Mouse (Mus musculus) forebrain, embryonic 10.5 days (tissue): ENCODE data around the gene Kcnb1. TPM values are rescaled to one million over a fixed set of nuclear protein-coding genes. Genes with fewer than 3 reads are reported as not detected.

ENCODE experiments used
- DNase-seq: peaks from one replicate; pipeline ENCODE4 v3.0.0-alpha.2; 2017; ENCODE audit warnings: low spot score; ENCODE audit errors: extremely low spot score
- H3K27ac ChIP-seq: fragments of 300-500 bp; sonication (generic); 2 replicates; pipeline ENCODE4 v1.5.1; 2016; ENCODE audit warnings: mild to moderate bottlenecking
- H3K27me3 ChIP-seq: fragments of 300-500 bp; sonication (generic); 2 replicates; pipeline ENCODE4 v1.6.1; 2016; ENCODE audit warnings: mild to moderate bottlenecking; ENCODE audit not compliant: poor library complexity, severe bottlenecking
- H3K36me3 ChIP-seq: fragments of 300-500 bp; sonication (generic); replicated peaks from 2 replicates; pipeline ENCODE4 v1.6.1; 2016; ENCODE audit warnings: mild to moderate bottlenecking, moderate library complexity
- H3K4me1 ChIP-seq: fragments of 300-500 bp; sonication (generic); 2 replicates; pipeline ENCODE4 v1.6.1; 2016
- H3K4me3 ChIP-seq: fragments of 300-500 bp; sonication (generic); 2 replicates; pipeline ENCODE4 v1.5.1; 2016; ENCODE audit warnings: mild to moderate bottlenecking, moderate library complexity
- H3K9me3 ChIP-seq: fragments of 300-500 bp; sonication (generic); 2 replicates; pipeline ENCODE4 v1.6.1; 2016; ENCODE audit warnings: mild to moderate bottlenecking, moderate library complexity
- WGBS: fragments of 180-500 bp; shearing (Covaris S2); methylation state at CpG from one replicate; pipeline ENCODE4 v1.1.7; 2016; 5-methylcytosine and 5-hydroxymethylcytosine counted together
- polyA plus RNA-seq: library from polyadenylated mRNA; unstranded; fragments of >200 nt; fragmentation: Nextera tagmentation; extraction: Ambion mirVana; gene quantifications from 2 replicates; pipeline ENCODE4 v1.2.1, GENCODE M21; 2016

The Kcnb1 gene
- polyA plus RNA-seq, 1 experiment from 2014 or later = 0.93 TPM

- 94% methylated on average over 6 of the region's 6 CpGs for WGBS
- DNase-seq = no peak
- Histone ChIP-seq H3K27me3 (peaks cover 24% of the 10 kb centered on the region), H3K9me3 (peaks cover 20% of the 10 kb centered on the region; the same call in 1 of the 2 replicates), H3K4me1 (peaks cover 15% of the 10 kb centered on the region), H3K4me3 (no peak overlapping the region), H3K36me3 (no peaks in the 10 kb centered on the region), H3K27ac (no peak overlapping the region)
These were observed 39.1 kb downstream of the Kcnb1 start for GRCm38 (mm10) chr2:167150880-167151279.

- DNase-seq = no peak
- peaks cover 10% of the 10 kb centered on the region for H3K4me1 ChIP-seq
- H3K4me3 ChIP-seq = no peak overlapping the region
- peaks cover 27% of the 10 kb centered on the region for H3K27me3 ChIP-seq
- no peak overlapping the region for H3K27ac ChIP-seq
- H3K9me3 ChIP-seq = peaks cover 20% of the 10 kb centered on the region; the same call in 1 of the 2 replicates
- H3K36me3 ChIP-seq = no peaks in the 10 kb centered on the region
- WGBS = 94% methylated on average over 7 of the region's 7 CpGs
These were observed 39.8 kb downstream of the Kcnb1 start for GRCm38 (mm10) chr2:167150135-167150534.

GRCm38 (mm10) chr2:167149035-167149434 is 40.9 kb downstream of the Kcnb1 start:
- H3K27me3 ChIP-seq = peaks cover 35% of the 10 kb centered on the region
- WGBS = 95% methylated on average over 6 of the region's 6 CpGs
- no peak overlapping the region for H3K4me3 ChIP-seq
- H3K27ac ChIP-seq = no peak overlapping the region
- peaks cover 20% of the 10 kb centered on the region for H3K4me1 ChIP-seq
- peaks cover 20% of the 10 kb centered on the region; the same call in 1 of the 2 replicates for H3K9me3 ChIP-seq
- H3K36me3 ChIP-seq = no peaks in the 10 kb centered on the region
- DNase-seq = no peak

GRCm38 (mm10) chr2:167147708-167148107 is 42.2 kb downstream of the Kcnb1 start:
- H3K4me3 ChIP-seq = no peak overlapping the region
- no peak overlapping the region for H3K27ac ChIP-seq
- H3K9me3 ChIP-seq = peaks cover 20% of the 10 kb centered on the region; the same call in 1 of the 2 replicates
- peaks cover 23% of the 10 kb centered on the region for H3K4me1 ChIP-seq
- 88% methylated on average over 8 of the region's 8 CpGs for WGBS
- H3K36me3 ChIP-seq = no peaks in the 10 kb centered on the region
- DNase-seq = no peak
- H3K27me3 ChIP-seq = peaks cover 42% of the 10 kb centered on the region

- Histone ChIP-seq H3K4me1 (peaks cover 23% of the 10 kb centered on the region), H3K9me3 (peaks cover 14% of the 10 kb centered on the region; the same call in 1 of the 2 replicates), H3K36me3 (no peaks in the 10 kb centered on the region), H3K4me3 (no peak overlapping the region), H3K27ac (no peak overlapping the region), H3K27me3 (peaks cover 42% of the 10 kb centered on the region)
- 74% methylated on average over 5 of the region's 5 CpGs for WGBS
- no peak for DNase-seq
These were observed 44.1 kb downstream of the Kcnb1 start for GRCm38 (mm10) chr2:167145904-167146303.

- Histone ChIP-seq H3K9me3 (peaks cover 10% of the 10 kb centered on the region; the same call in 1 of the 2 replicates), H3K27me3 (peaks cover 42% of the 10 kb centered on the region), H3K4me1 (peaks cover 27% of the 10 kb centered on the region), H3K27ac (no peak overlapping the region), H3K4me3 (no peak overlapping the region), H3K36me3 (no peaks in the 10 kb centered on the region)
- WGBS = 14% methylated on average over 14 of the region's 14 CpGs
- DNase-seq = no peak
These were observed 45.3 kb downstream of the Kcnb1 start for GRCm38 (mm10) chr2:167144439-167145307.

GRCm38 (mm10) chr2:167143914-167144313 is 46.0 kb downstream of the Kcnb1 start:
- Histone ChIP-seq H3K27me3 (peaks cover 47% of the 10 kb centered on the region), H3K9me3 (peaks cover 5% of the 10 kb centered on the region; the same call in 1 of the 2 replicates), H3K4me3 (no peak overlapping the region), H3K27ac (no peak overlapping the region), H3K36me3 (no peaks in the 10 kb centered on the region), H3K4me1 (peaks cover 33% of the 10 kb centered on the region)
- no peak for DNase-seq
- WGBS = 75% methylated on average over 2 of the region's 2 CpGs

- Histone ChIP-seq H3K27me3 (peaks cover 51% of the 10 kb centered on the region), H3K4me3 (no peak overlapping the region), H3K27ac (no peak overlapping the region), H3K36me3 (no peaks in the 10 kb centered on the region), H3K9me3 (no peaks in the 10 kb centered on the region), H3K4me1 (peaks cover 34% of the 10 kb centered on the region)
- no peak for DNase-seq
- WGBS = 91% methylated on average over 3 of the region's 3 CpGs
These were observed 47.7 kb downstream of the Kcnb1 start for GRCm38 (mm10) chr2:167142282-167142681.

- DNase-seq = no peak
- no peak overlapping the region for H3K27ac ChIP-seq
- 91% methylated on average over 4 of the region's 4 CpGs for WGBS
- H3K9me3 ChIP-seq = no peaks in the 10 kb centered on the region
- H3K27me3 ChIP-seq = peaks cover 46% of the 10 kb centered on the region
- H3K4me3 ChIP-seq = no peak overlapping the region
- peaks cover 37% of the 10 kb centered on the region for H3K4me1 ChIP-seq
- H3K36me3 ChIP-seq = no peaks in the 10 kb centered on the region
These were observed 48.1 kb downstream of the Kcnb1 start for GRCm38 (mm10) chr2:167141810-167142209.

GRCm38 (mm10) chr2:167139801-167140269 is 50.1 kb downstream of the Kcnb1 start:
- no peak overlapping the region for H3K27ac ChIP-seq
- DNase-seq = no peak
- H3K4me1 ChIP-seq = peaks cover 28% of the 10 kb centered on the region
- no peaks in the 10 kb centered on the region for H3K9me3 ChIP-seq
- H3K36me3 ChIP-seq = no peaks in the 10 kb centered on the region
- peaks cover 26% of the 10 kb centered on the region for H3K27me3 ChIP-seq
- H3K4me3 ChIP-seq = no peak overlapping the region
- 79% methylated on average over 13 of the region's 13 CpGs for WGBS

- Histone ChIP-seq H3K9me3 (no peaks in the 10 kb centered on the region), H3K4me1 (peaks cover 18% of the 10 kb centered on the region), H3K27ac (no peak overlapping the region), H3K27me3 (peaks cover 14% of the 10 kb centered on the region; the same call in 1 of the 2 replicates), H3K4me3 (no peak overlapping the region), H3K36me3 (no peaks in the 10 kb centered on the region)
- DNase-seq = no peak
- 65% methylated on average over 6 of the region's 6 CpGs for WGBS
These were observed 51.3 kb downstream of the Kcnb1 start for GRCm38 (mm10) chr2:167138611-167139010.

GRCm38 (mm10) chr2:167136909-167137308 is 53.0 kb downstream of the Kcnb1 start:
- Histone ChIP-seq H3K9me3 (no peaks in the 10 kb centered on the region), H3K4me3 (no peak overlapping the region), H3K4me1 (peaks cover 18% of the 10 kb centered on the region), H3K27ac (no peak overlapping the region), H3K27me3 (0 out of 2 replicates have a peak, but pooled peaks cover 11% of the 10 kb centered on the region), H3K36me3 (no peaks in the 10 kb centered on the region)
- WGBS = 80% methylated on average over 14 of the region's 14 CpGs
- DNase-seq = no peak

GRCm38 (mm10) chr2:167132041-167132440 is 57.9 kb downstream of the Kcnb1 start:
- no peak overlapping the region for H3K4me3 ChIP-seq
- no peak for DNase-seq
- H3K27ac ChIP-seq = no peak overlapping the region
- H3K27me3 ChIP-seq = peaks cover 7% of the 10 kb centered on the region
- H3K36me3 ChIP-seq = no peaks in the 10 kb centered on the region
- peaks cover 26% of the 10 kb centered on the region for H3K4me1 ChIP-seq
- H3K9me3 ChIP-seq = no peaks in the 10 kb centered on the region
- WGBS = 66% methylated on average over 8 of the region's 8 CpGs
